In genomic region chr13:75088597-75088996, GRCm38 (mm10) we compare ENCODE assay signal across 10 mouse cellular contexts. TPM values are rescaled to one million over a fixed set of nuclear protein-coding genes. Genes with fewer than 3 reads are reported as not detected.
DNase-seq lines count a peak whose midpoint lies in the region; ATAC-seq and TF ChIP-seq lines count a peak whose summit lies in the region.
"Had no signal": no experiment of that assay in that cellular context is flagged by ENCODE, and none has a peak within 500 bp of the region (broad histone marks: within the 10 kb centered on the region; RNA-seq: fewer than 3 reads in every experiment).

No protein-coding gene starts in this region.

- TF ChIP-seq CTCF in forebrain, postnatal 0 days (IDR thresholded peaks at IDR 0.05; ENCODE audit: low read depth), result no peak

- no peak overlapping the region for H3K4me2 ChIP-seq in forebrain, postnatal 0 days (ENCODE audit: low read depth)
- H3K4me2 ChIP-seq in midbrain, embryonic 11.5 days, result no peak overlapping the region
- no peak overlapping the region for H3K4me2 ChIP-seq in midbrain, embryonic 15.5 days
- no peak overlapping the region for H3K4me2 ChIP-seq in liver, embryonic 11.5 days

- no peaks in the 10 kb centered on the region for H3K36me3 ChIP-seq in forebrain, embryonic 10.5 days (replicated peaks)
- no peaks in the 10 kb centered on the region for H3K36me3 ChIP-seq in forebrain, postnatal 0 days (ENCODE audit: insufficient read depth)
- H3K36me3 ChIP-seq in midbrain, embryonic 11.5 days (ENCODE audit: control insufficient read depth, insufficient read depth, low read length), result no peaks in the 10 kb centered on the region
- no peaks in the 10 kb centered on the region for H3K36me3 ChIP-seq in midbrain, embryonic 15.5 days (replicated peaks)
- H3K36me3 ChIP-seq in liver, embryonic 11.5 days (ENCODE audit: control insufficient read depth, insufficient read depth, low read length), result no peaks in the 10 kb centered on the region

- no peak overlapping the region for H3K9ac ChIP-seq in forebrain, postnatal 0 days
- H3K9ac ChIP-seq in midbrain, embryonic 11.5 days (ENCODE audit: low read length), result no peak overlapping the region
- H3K9ac ChIP-seq in midbrain, embryonic 15.5 days, result no peak overlapping the region
- H3K9ac ChIP-seq in liver, embryonic 11.5 days (ENCODE audit: low read depth, low read length), result no peak overlapping the region

- WGBS in forebrain, embryonic 10.5 days, result 19% methylated on average over 6 of the region's 6 CpGs
- WGBS in forebrain, postnatal 0 days, result 28% methylated on average over 6 of the region's 6 CpGs
- 22% methylated on average over 6 of the region's 6 CpGs for WGBS in midbrain, embryonic 11.5 days
- 24% methylated on average over 6 of the region's 6 CpGs for WGBS in midbrain, embryonic 15.5 days
- WGBS in liver, embryonic 11.5 days, result 25% methylated on average over 6 of the region's 6 CpGs

- H3K27me3 ChIP-seq in forebrain, embryonic 10.5 days (ENCODE audit: poor library complexity, severe bottlenecking), result peaks cover 18% of the 10 kb centered on the region
- H3K27me3 ChIP-seq in forebrain, postnatal 0 days (ENCODE audit: insufficient read depth, low read length), result no peaks in the 10 kb centered on the region; the same call in 1 of the 2 replicates
- H3K27me3 ChIP-seq in midbrain, embryonic 11.5 days (ENCODE audit: control insufficient read depth, insufficient read depth, low read length), result no peaks in the 10 kb centered on the region
- H3K27me3 ChIP-seq in midbrain, embryonic 15.5 days (replicated peaks), result no peaks in the 10 kb centered on the region
- H3K27me3 ChIP-seq in liver, embryonic 11.5 days (replicated peaks; ENCODE audit: control insufficient read depth, insufficient read depth, low read length), result peaks cover 17% of the 10 kb centered on the region; the same call in 1 of the 2 replicates

- ATAC-seq in forebrain, postnatal 0 days, result no peak
- ATAC-seq in midbrain, embryonic 11.5 days (ENCODE audit: low FRiP score), result no peak; the same call in 1 of the 2 replicates
- no peak for ATAC-seq in midbrain, embryonic 15.5 days (replicated peaks)
- ATAC-seq in liver, embryonic 11.5 days (replicated peaks; ENCODE audit: low FRiP score), result no peak
- ATAC-seq: intestine, embryonic 16.5 days had no signal

- H3K9me3 ChIP-seq in forebrain, embryonic 10.5 days, result no peaks in the 10 kb centered on the region
- H3K9me3 ChIP-seq in forebrain, postnatal 0 days (ENCODE audit: low read length), result no peaks in the 10 kb centered on the region
- H3K9me3 ChIP-seq in midbrain, embryonic 11.5 days (ENCODE audit: control insufficient read depth, low read length), result no peaks in the 10 kb centered on the region
- H3K9me3 ChIP-seq in midbrain, embryonic 15.5 days, result no peaks in the 10 kb centered on the region
- no peaks in the 10 kb centered on the region for H3K9me3 ChIP-seq in liver, embryonic 11.5 days (ENCODE audit: control insufficient read depth, low read length)

- peaks cover 22% of the 10 kb centered on the region for H3K4me1 ChIP-seq in forebrain, embryonic 10.5 days
- 0 out of 2 replicates have a peak, but pooled peaks cover 4% of the 10 kb centered on the region for H3K4me1 ChIP-seq in forebrain, postnatal 0 days (ENCODE audit: insufficient read depth)
- no peaks in the 10 kb centered on the region for H3K4me1 ChIP-seq in midbrain, embryonic 11.5 days (ENCODE audit: control insufficient read depth, insufficient read depth, low read length)
- peaks cover 6% of the 10 kb centered on the region for H3K4me1 ChIP-seq in midbrain, embryonic 15.5 days
- H3K4me1 ChIP-seq in liver, embryonic 11.5 days (replicated peaks; ENCODE audit: control insufficient read depth, insufficient read depth, low read length), result no peaks in the 10 kb centered on the region

- H3K27ac ChIP-seq in forebrain, embryonic 10.5 days, result no peak overlapping the region
- no peak overlapping the region for H3K27ac ChIP-seq in forebrain, postnatal 0 days (ENCODE audit: low read depth, low read length)
- H3K27ac ChIP-seq in midbrain, embryonic 11.5 days (ENCODE audit: low read depth, low read length), result no peak overlapping the region
- H3K27ac ChIP-seq in midbrain, embryonic 15.5 days, result no peak overlapping the region
- H3K27ac ChIP-seq in liver, embryonic 11.5 days (ENCODE audit: low read depth, low read length), result no peak overlapping the region

- peak; percentile 23 for DNase-seq in forebrain, embryonic 10.5 days (ENCODE audit: extremely low spot score, low spot score)
- no peak for DNase-seq in forebrain, postnatal 0 days
- peak; percentile 87 for DNase-seq in midbrain, embryonic 11.5 days (ENCODE audit: low spot score, missing footprints)
- peak; percentile 45 for DNase-seq in kidney, postnatal 10 days
- peak; percentile 27 for DNase-seq in yolk sac, embryonic 10.5 days (ENCODE audit: low spot score)
- no peak for DNase-seq in cerebellum, adult 9-11 months
- no peak for DNase-seq in liver, embryonic 11.5 days (ENCODE audit: low spot score)
- DNase-seq: lung, adult 18-20 months had no signal

- H3K4me3 ChIP-seq in forebrain, embryonic 10.5 days, result no peak overlapping the region
- no peak overlapping the region for H3K4me3 ChIP-seq in forebrain, postnatal 0 days (ENCODE audit: low read depth, low read length)
- no peak overlapping the region for H3K4me3 ChIP-seq in midbrain, embryonic 11.5 days (ENCODE audit: low read depth, low read length)
- H3K4me3 ChIP-seq in midbrain, embryonic 15.5 days, result no peak overlapping the region
- H3K4me3 ChIP-seq in liver, embryonic 11.5 days (ENCODE audit: low read depth, low read length), result no peak overlapping the region

RNA-seq across cellular contexts. Expression of gene Pcsk1, which starts 1.0 kb away (rescaled TPM):
- 0.47 TPM in 2 replicates for polyA plus RNA-seq in forebrain, embryonic 10.5 days (2016; fragmentation: Nextera tagmentation; extraction: Ambion mirVana)
- 4.8 and 6.0 TPM in 2 replicates for total RNA-seq in forebrain, postnatal 0 days (2014; rRNA removed)
- 1.9 and 2.7 TPM in 2 replicates for polyA plus RNA-seq in forebrain, postnatal 0 days (2015; fragmentation: Nextera tagmentation; extraction: Ambion mirVana)
- polyA plus RNA-seq in midbrain, embryonic 11.5 days (2014; fragmentation: Nextera tagmentation; extraction: Ambion mirVana), result 0.70 and 0.80 TPM in 2 replicates
- polyA plus RNA-seq in midbrain, embryonic 15.5 days (2015; fragmentation: Nextera tagmentation; extraction: Ambion mirVana), result 2.7 and 2.9 TPM in 2 replicates
- 0.27 TPM in 1 of 2 replicates, not detected in the other for polyA plus RNA-seq in liver, embryonic 11.5 days (2014; fragmentation: Nextera tagmentation; extraction: Ambion mirVana)

Comparison
In these comparisons a context has a peak if more than half of its experiments do, and no peak if none do; other contexts are left out.
1. DNase-seq: peak in forebrain, embryonic 10.5 days (single experiment), midbrain, embryonic 11.5 days (single experiment), kidney, postnatal 10 days (single experiment) and yolk sac, embryonic 10.5 days (single experiment); none in forebrain, postnatal 0 days (single experiment), cerebellum, adult 9-11 months (single experiment) and liver, embryonic 11.5 days (single experiment).